Mouse (Mus musculus): ENCODE results near the gene Olfr1145. TPM values are rescaled to one million over a fixed set of nuclear protein-coding genes. Genes with fewer than 3 reads are reported as not detected.

The Olfr1145 gene
- not detected in 2 replicates for polyA plus RNA-seq (2014; fragmentation: Nextera tagmentation; extraction: Ambion mirVana)

GRCm38 (mm10) chr2:87809522-87809921, at the start of gene Olfr1145:
Olfr1145 (plus strand) TSS chr2:87809822.
- no peak for ATAC-seq (ENCODE audit: low read depth)

GRCm38 (mm10) chr2:87776143-87776542, 33.5 kb upstream of the Olfr1145 start:
- no peak for ATAC-seq (ENCODE audit: low read depth)
- WGBS = 52% methylated on average over 1 of the region's 1 CpGs

More at GRCm38 (mm10) chr2:87809522-87809921, at the start of gene Olfr1145:
- Histone ChIP-seq H3K36me3 (ENCODE audit: control insufficient read depth, insufficient read depth, low read length) (no peaks in the 10 kb centered on the region), H3K27me3 (replicated peaks; ENCODE audit: control insufficient read depth, insufficient read depth, low read length) (no peaks in the 10 kb centered on the region), H3K4me1 (ENCODE audit: control insufficient read depth, insufficient read depth, low read length) (no peaks in the 10 kb centered on the region), H3K9ac (ENCODE audit: low read depth, low read length) (no peak within 1 kb of the TSS), H3K4me2 (ENCODE audit: low read depth, low read length) (no peak within 1 kb of the TSS), H3K4me3 (ENCODE audit: low read depth, low read length) (no peak within 1 kb of the TSS), H3K27ac (replicated peaks; ENCODE audit: low read depth, low read length) (no peak within 1 kb of the TSS), H3K9me3 (ENCODE audit: control insufficient read depth, low read length) (no peaks in the 10 kb centered on the region)
- 67% methylated on average over 1 of the region's 1 CpGs for WGBS
- DNase-seq (ENCODE audit: low spot score) = no peak

GRCm38 (mm10) chr2:87779183-87779582, 30.4 kb upstream of the Olfr1145 start, which contains the start of gene Olfr152:
Olfr152 (plus strand) TSS chr2:87779483.
- DNase-seq (ENCODE audit: low spot score) = no peak
- no peaks in the 10 kb centered on the region for H3K9me3 ChIP-seq (ENCODE audit: control insufficient read depth, low read length)

More at GRCm38 (mm10) chr2:87776143-87776542, 33.5 kb upstream of the Olfr1145 start:
- no peak overlapping the region for H3K4me3 ChIP-seq (ENCODE audit: low read depth, low read length)
- H3K4me2 ChIP-seq (ENCODE audit: low read depth, low read length) = no peak overlapping the region
- no peak overlapping the region for H3K9ac ChIP-seq (ENCODE audit: low read depth, low read length)
- H3K9me3 ChIP-seq (ENCODE audit: control insufficient read depth, low read length) = no peaks in the 10 kb centered on the region
- H3K27me3 ChIP-seq (replicated peaks; ENCODE audit: control insufficient read depth, insufficient read depth, low read length) = no peaks in the 10 kb centered on the region
- H3K27ac ChIP-seq (replicated peaks; ENCODE audit: low read depth, low read length) = no peak overlapping the region
- H3K4me1 ChIP-seq (ENCODE audit: control insufficient read depth, insufficient read depth, low read length) = no peaks in the 10 kb centered on the region
- no peak for DNase-seq (ENCODE audit: low spot score)
- no peaks in the 10 kb centered on the region for H3K36me3 ChIP-seq (ENCODE audit: control insufficient read depth, insufficient read depth, low read length)

GRCm38 (mm10) chr2:87800292-87800691, 9.3 kb upstream of the Olfr1145 start, which contains the start of gene Olfr1143:
Olfr1143 (plus strand) TSS chr2:87800592.
- no peaks in the 10 kb centered on the region for H3K36me3 ChIP-seq (ENCODE audit: control insufficient read depth, insufficient read depth, low read length)
- no peak for ATAC-seq (ENCODE audit: low read depth)
- no peak within 1 kb of the TSS for H3K4me3 ChIP-seq (ENCODE audit: low read depth, low read length)
- H3K4me1 ChIP-seq (ENCODE audit: control insufficient read depth, insufficient read depth, low read length) = no peaks in the 10 kb centered on the region
- H3K4me2 ChIP-seq (ENCODE audit: low read depth, low read length) = no peak within 1 kb of the TSS
- H3K27me3 ChIP-seq (replicated peaks; ENCODE audit: control insufficient read depth, insufficient read depth, low read length) = no peaks in the 10 kb centered on the region
- H3K9me3 ChIP-seq (ENCODE audit: control insufficient read depth, low read length) = no peaks in the 10 kb centered on the region
- H3K27ac ChIP-seq (replicated peaks; ENCODE audit: low read depth, low read length) = no peak within 1 kb of the TSS
- H3K9ac ChIP-seq (ENCODE audit: low read depth, low read length) = no peak within 1 kb of the TSS
- DNase-seq (ENCODE audit: low spot score) = no peak

More at GRCm38 (mm10) chr2:87779183-87779582, 30.4 kb upstream of the Olfr1145 start, which contains the start of gene Olfr152:
- WGBS = 75% methylated on average over 4 of the region's 4 CpGs
- H3K4me2 ChIP-seq (ENCODE audit: low read depth, low read length) = no peak within 1 kb of the TSS
- no peak for ATAC-seq (ENCODE audit: low read depth)
- no peak within 1 kb of the TSS for H3K9ac ChIP-seq (ENCODE audit: low read depth, low read length)
- no peaks in the 10 kb centered on the region for H3K27me3 ChIP-seq (replicated peaks; ENCODE audit: control insufficient read depth, insufficient read depth, low read length)
- H3K27ac ChIP-seq (replicated peaks; ENCODE audit: low read depth, low read length) = no peak within 1 kb of the TSS
- no peaks in the 10 kb centered on the region for H3K36me3 ChIP-seq (ENCODE audit: control insufficient read depth, insufficient read depth, low read length)
- no peaks in the 10 kb centered on the region for H3K4me1 ChIP-seq (ENCODE audit: control insufficient read depth, insufficient read depth, low read length)
- no peak within 1 kb of the TSS for H3K4me3 ChIP-seq (ENCODE audit: low read depth, low read length)

GRCm38 (mm10) chr2:87830233-87830632, 20.6 kb downstream of the Olfr1145 start, which contains the start of gene Olfr1148:
Olfr1148 (plus strand) TSS chr2:87830533.
- no peak for DNase-seq (ENCODE audit: low spot score)

GRCm38 (mm10) chr2:87843693-87844092, 34.1 kb downstream of the Olfr1145 start, which contains the start of gene Olfr1150-ps1:
Olfr1150-ps1 (plus strand) TSS chr2:87843993.
- 78% methylated on average over 1 of the region's 1 CpGs for WGBS
- H3K9ac ChIP-seq (ENCODE audit: low read depth, low read length) = no peak within 1 kb of the TSS
- DNase-seq (ENCODE audit: low spot score) (no peak), ATAC-seq (ENCODE audit: low read depth) (no peak)
- H3K36me3 ChIP-seq (ENCODE audit: control insufficient read depth, insufficient read depth, low read length) = no peaks in the 10 kb centered on the region
- H3K9me3 ChIP-seq (ENCODE audit: control insufficient read depth, low read length) = no peaks in the 10 kb centered on the region
- no peak within 1 kb of the TSS for H3K4me3 ChIP-seq (ENCODE audit: low read depth, low read length)
- H3K4me2 ChIP-seq (ENCODE audit: low read depth, low read length) = no peak within 1 kb of the TSS
- H3K4me1 ChIP-seq (ENCODE audit: control insufficient read depth, insufficient read depth, low read length) = no peaks in the 10 kb centered on the region
- no peak within 1 kb of the TSS for H3K27ac ChIP-seq (replicated peaks; ENCODE audit: low read depth, low read length)
- H3K27me3 ChIP-seq (replicated peaks; ENCODE audit: control insufficient read depth, insufficient read depth, low read length) = no peaks in the 10 kb centered on the region

More at GRCm38 (mm10) chr2:87830233-87830632, 20.6 kb downstream of the Olfr1145 start, which contains the start of gene Olfr1148:
- Histone ChIP-seq H3K4me1 (ENCODE audit: control insufficient read depth, insufficient read depth, low read length) (no peaks in the 10 kb centered on the region), H3K27ac (replicated peaks; ENCODE audit: low read depth, low read length) (no peak within 1 kb of the TSS), H3K4me3 (ENCODE audit: low read depth, low read length) (no peak within 1 kb of the TSS), H3K9ac (ENCODE audit: low read depth, low read length) (no peak within 1 kb of the TSS), H3K9me3 (ENCODE audit: control insufficient read depth, low read length) (no peaks in the 10 kb centered on the region), H3K36me3 (ENCODE audit: control insufficient read depth, insufficient read depth, low read length) (no peaks in the 10 kb centered on the region), H3K27me3 (replicated peaks; ENCODE audit: control insufficient read depth, insufficient read depth, low read length) (no peaks in the 10 kb centered on the region), H3K4me2 (ENCODE audit: low read depth, low read length) (no peak within 1 kb of the TSS)
- ATAC-seq (ENCODE audit: low read depth) = no peak
- 95% methylated on average over 1 of the region's 1 CpGs for WGBS

- DNase-seq (ENCODE audit: low spot score) (no peak), ATAC-seq (ENCODE audit: low read depth) (no peak)
- H3K4me3 ChIP-seq (ENCODE audit: low read depth, low read length) = no peak within 1 kb of the TSS
- no peaks in the 10 kb centered on the region for H3K4me1 ChIP-seq (ENCODE audit: control insufficient read depth, insufficient read depth, low read length)
- H3K36me3 ChIP-seq (ENCODE audit: control insufficient read depth, insufficient read depth, low read length) = no peaks in the 10 kb centered on the region
- H3K9me3 ChIP-seq (ENCODE audit: control insufficient read depth, low read length) = no peaks in the 10 kb centered on the region
- H3K27me3 ChIP-seq (replicated peaks; ENCODE audit: control insufficient read depth, insufficient read depth, low read length) = no peaks in the 10 kb centered on the region
- WGBS = 89% methylated on average over 1 of the region's 1 CpGs
- H3K9ac ChIP-seq (ENCODE audit: low read depth, low read length) = no peak within 1 kb of the TSS
- no peak within 1 kb of the TSS for H3K4me2 ChIP-seq (ENCODE audit: low read depth, low read length)
- H3K27ac ChIP-seq (replicated peaks; ENCODE audit: low read depth, low read length) = no peak within 1 kb of the TSS
Observed at GRCm38 (mm10) chr2:87855562-87855961, 45.9 kb downstream of the Olfr1145 start, which contains the start of gene Olfr1151. Olfr1151 (plus strand) TSS chr2:87855862.

Measured in embryonic facial prominence, embryonic 14.5 days (tissue).